Mouse (Mus musculus): ENCODE data around the gene BC051019. TPM values are rescaled to one million over a fixed set of nuclear protein-coding genes. Genes with fewer than 3 reads are reported as not detected.

BC051019 gene
- polyA plus RNA-seq (2012; rRNA removed), result 17.8 and 19.7 TPM in 2 replicates

DNA sequence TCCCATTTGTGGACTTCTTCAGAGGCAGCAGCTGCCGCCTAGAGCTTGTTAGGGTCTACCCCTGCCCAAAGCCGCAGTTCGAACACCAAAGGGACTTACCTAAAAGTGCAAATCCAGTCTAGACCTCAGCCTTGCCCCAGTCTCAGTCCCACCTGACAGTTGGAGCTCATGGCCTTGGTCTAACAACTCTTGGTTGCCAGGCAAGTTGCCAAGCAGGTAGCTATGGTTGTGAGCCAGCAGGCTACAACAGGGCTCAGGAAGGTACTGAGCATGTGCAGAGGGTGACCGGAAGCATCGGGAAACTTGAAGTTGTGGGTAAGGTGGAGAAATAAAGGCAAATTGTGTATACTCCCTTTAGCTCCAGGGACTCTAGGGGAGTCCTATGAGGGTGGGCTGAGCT, at the start of gene BC051019:
BC051019 (minus strand) TSS at position 154 of the 400 bp plus-strand sequence.
- 90% methylated on average over 5 of the region's 5 CpGs for WGBS
- H3K4me3 ChIP-seq (replicated peaks; ENCODE audit: extremely low read depth, low read depth, low read length), result peak within 1 kb of the TSS; percentile 28
- no peak for DNase-seq
- TF ChIP-seq CTCF (IDR thresholded peaks at IDR 0.05; ENCODE audit: insufficient read depth, low read length) (no peak), POLR2A (IDR thresholded peaks at IDR 0.05; ENCODE audit: borderline replicate concordance, extremely low read depth, low read depth, low read length) (0 out of 2 replicates have a peak, but pooled peaks have one; percentile 15)
- H3K4me1 ChIP-seq (ENCODE audit: control insufficient read depth, insufficient read depth, low read length), result no peaks in the 10 kb centered on the region

DNA sequence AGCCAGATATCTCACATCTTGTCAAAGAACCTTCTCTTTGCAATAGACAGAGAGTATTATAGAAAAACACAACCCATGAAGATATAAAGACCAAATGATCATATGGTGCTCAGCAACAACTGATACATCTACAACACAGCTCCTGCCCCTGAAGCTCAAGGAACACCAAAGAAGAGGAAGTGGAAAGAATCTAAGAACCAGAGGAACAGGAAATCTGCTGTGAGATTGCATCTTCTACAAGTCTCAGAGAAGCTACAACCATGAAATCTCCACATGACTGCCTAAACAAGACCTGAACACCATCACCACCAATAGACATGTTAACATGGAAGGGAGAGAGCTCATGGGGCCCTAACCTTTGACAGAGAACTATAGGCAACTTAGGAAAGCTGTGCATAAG, 48.6 kb upstream of the BC051019 start:
- TF ChIP-seq POLR2A (IDR thresholded peaks at IDR 0.05; ENCODE audit: borderline replicate concordance, extremely low read depth, low read depth, low read length) (no peak), CTCF (IDR thresholded peaks at IDR 0.05; ENCODE audit: insufficient read depth, low read length) (no peak)
- DNase-seq, result no peak
- H3K4me3 ChIP-seq (replicated peaks; ENCODE audit: extremely low read depth, low read depth, low read length), result no peak overlapping the region
- no peaks in the 10 kb centered on the region for H3K4me1 ChIP-seq (ENCODE audit: control insufficient read depth, insufficient read depth, low read length)

DNA sequence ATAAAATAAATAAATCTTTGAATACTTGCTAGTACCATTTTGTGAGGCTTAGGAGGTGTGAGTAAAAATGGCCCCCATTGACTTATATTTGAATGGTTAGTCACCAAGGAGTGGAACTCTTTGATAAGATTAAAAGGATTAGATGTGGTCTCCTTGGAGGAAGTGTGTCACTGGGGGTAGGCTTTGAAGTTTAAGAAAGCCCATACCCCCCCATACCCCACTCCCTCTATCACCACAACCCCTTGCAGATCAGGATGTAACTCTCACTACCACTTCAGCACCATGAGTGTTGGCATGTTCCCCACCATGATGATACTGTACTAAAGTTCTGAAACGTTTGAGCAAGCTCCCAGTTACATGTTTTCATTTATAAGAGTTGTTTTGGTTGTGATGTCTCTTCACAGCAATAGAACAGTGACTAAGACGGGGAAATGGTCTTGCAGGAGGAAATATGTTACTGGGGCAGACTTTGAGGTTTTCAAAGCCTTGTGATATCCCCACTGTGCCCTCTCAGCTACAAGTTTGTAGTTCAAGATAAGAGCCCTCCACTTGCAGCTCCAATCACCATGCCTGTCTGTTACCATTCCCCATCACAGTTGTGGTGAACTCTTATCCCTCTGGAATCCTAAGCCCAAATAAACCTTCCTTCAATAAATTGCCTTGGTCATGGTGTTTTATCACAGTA, 45.2 kb upstream of the BC051019 start:
- no peak overlapping the region for H3K4me3 ChIP-seq (replicated peaks; ENCODE audit: extremely low read depth, low read depth, low read length)
- DNase-seq, result no peak
- H3K4me1 ChIP-seq (ENCODE audit: control insufficient read depth, insufficient read depth, low read length), result no peaks in the 10 kb centered on the region
- no peak for TF ChIP-seq CTCF (IDR thresholded peaks at IDR 0.05; ENCODE audit: insufficient read depth, low read length)
- TF ChIP-seq POLR2A (IDR thresholded peaks at IDR 0.05; ENCODE audit: borderline replicate concordance, extremely low read depth, low read depth, low read length), result no peak
- 35% methylated on average over 2 of the region's 2 CpGs for WGBS

DNA sequence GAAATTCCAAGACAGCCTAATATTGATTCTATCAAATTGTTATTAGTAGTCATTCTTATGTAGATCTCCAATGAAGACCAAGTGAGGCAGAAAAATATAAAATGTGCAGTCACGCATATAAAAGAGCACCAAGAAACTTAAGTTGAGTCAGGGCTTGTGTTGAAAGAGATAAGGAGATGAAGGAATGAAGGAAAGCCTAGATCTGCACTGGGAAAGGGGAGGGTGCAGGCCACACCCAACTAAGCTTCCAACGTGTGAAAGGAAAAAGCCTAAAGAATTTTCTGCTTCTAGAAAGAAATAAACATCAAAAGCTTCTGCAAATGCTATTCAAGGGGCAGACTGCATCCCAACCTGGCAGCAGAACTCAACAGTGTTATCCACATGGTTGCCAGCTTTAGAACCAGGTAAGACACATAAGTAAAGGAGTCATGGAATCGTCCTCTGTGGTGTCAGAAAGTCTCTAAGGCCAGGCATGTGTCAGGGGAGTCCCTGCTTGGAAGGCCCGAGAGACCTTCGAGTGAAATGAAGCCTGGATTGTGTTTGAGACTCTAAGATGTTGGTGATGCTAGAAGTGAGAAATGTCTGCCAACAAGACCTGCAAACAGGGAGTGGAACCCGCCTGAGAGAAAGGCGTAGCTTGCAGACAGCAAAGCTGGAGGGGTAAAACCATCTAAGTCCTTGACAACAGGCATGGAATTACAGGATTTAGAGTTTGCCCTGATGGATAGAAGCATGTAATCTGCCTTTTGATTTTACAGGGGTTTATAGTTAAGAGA, 44.1 kb upstream of the BC051019 start:
- WGBS, result 81% methylated on average over 7 of the region's 7 CpGs
- no peaks in the 10 kb centered on the region for H3K4me1 ChIP-seq (ENCODE audit: control insufficient read depth, insufficient read depth, low read length)
- TF ChIP-seq CTCF (IDR thresholded peaks at IDR 0.05; ENCODE audit: insufficient read depth, low read length) (no peak), POLR2A (IDR thresholded peaks at IDR 0.05; ENCODE audit: borderline replicate concordance, extremely low read depth, low read depth, low read length) (no peak)

DNA sequence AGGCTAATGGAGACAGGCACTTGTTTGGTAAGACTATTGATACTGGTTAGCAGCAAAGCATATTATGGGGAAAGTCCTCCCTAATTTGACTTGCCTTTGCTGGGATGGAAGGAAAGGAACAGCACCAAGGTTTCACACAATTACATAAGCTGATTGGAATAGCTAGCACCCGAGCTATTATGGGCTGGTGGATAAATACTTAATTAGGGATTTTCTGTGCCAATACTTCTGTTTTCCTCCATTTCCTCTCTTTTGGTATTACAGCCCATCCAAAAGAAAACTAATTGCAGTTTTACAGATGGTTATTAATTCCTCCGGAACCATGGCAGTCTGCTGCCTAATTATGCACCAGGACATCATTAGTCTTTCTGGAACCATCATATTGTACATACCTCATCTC, 40.4 kb upstream of the BC051019 start:
- no peak for TF ChIP-seq POLR2A (IDR thresholded peaks at IDR 0.05; ENCODE audit: borderline replicate concordance, extremely low read depth, low read depth, low read length)
- TF ChIP-seq CTCF (IDR thresholded peaks at IDR 0.05; ENCODE audit: insufficient read depth, low read length), result no peak
- 83% methylated on average over 2 of the region's 2 CpGs for WGBS
- Histone ChIP-seq H3K4me3 (replicated peaks; ENCODE audit: extremely low read depth, low read depth, low read length) (no peak overlapping the region), H3K4me1 (ENCODE audit: control insufficient read depth, insufficient read depth, low read length) (no peaks in the 10 kb centered on the region)
- no peak for DNase-seq

More for the DNA sequence above, 44.1 kb upstream of the BC051019 start:
- no peak overlapping the region for H3K4me3 ChIP-seq (replicated peaks; ENCODE audit: extremely low read depth, low read depth, low read length)
- DNase-seq, result no peak

DNA sequence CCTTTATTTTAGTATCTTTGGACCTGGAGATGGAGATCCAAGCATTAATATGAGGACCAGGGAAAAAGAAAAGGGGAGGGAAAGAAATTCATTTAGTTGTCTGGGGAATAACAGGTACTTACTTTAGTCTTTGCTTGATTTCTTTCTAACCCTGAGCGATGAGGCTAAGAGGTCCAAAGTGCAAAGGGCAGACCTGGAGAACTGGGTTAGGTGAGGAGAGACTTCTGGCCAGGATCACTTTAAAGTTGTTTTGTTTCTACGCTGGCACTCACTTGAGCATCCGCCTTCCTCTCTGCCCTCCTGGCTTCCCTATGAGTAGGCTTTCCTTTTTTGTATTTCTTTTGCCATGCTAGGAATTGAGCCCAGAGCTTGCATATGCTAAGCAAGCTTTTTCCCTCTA, 32.6 kb upstream of the BC051019 start:
- Histone ChIP-seq H3K4me1 (ENCODE audit: control insufficient read depth, insufficient read depth, low read length) (peaks cover 2% of the 10 kb centered on the region; the same call in 1 of the 2 replicates), H3K4me3 (replicated peaks; ENCODE audit: extremely low read depth, low read depth, low read length) (no peak overlapping the region)
- TF ChIP-seq CTCF (IDR thresholded peaks at IDR 0.05; ENCODE audit: insufficient read depth, low read length) (no peak), POLR2A (IDR thresholded peaks at IDR 0.05; ENCODE audit: borderline replicate concordance, extremely low read depth, low read depth, low read length) (no peak)
- DNase-seq, result no peak
- WGBS, result 93% methylated on average over 3 of the region's 3 CpGs

DNA sequence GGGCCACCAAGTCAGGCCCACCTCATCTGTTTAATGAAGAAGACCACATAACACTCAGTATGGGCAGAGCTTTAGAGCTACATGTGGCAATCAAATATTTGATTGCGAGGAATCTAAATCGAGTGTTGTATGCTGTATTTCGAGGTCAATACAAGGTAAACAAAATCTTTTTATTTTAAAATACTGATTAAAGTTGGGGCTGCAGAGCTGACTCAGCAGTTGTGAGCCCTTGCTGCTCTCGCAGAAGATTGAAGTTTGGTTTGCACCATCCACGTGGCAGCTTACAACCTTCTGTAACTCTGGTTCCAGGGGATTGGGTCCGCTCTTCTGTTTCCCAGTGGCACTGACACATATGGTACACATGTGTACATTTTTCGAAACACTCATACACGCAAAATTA, 30.4 kb upstream of the BC051019 start:
- TF ChIP-seq CTCF (IDR thresholded peaks at IDR 0.05; ENCODE audit: insufficient read depth, low read length), result no peak
- no peak for TF ChIP-seq POLR2A (IDR thresholded peaks at IDR 0.05; ENCODE audit: borderline replicate concordance, extremely low read depth, low read depth, low read length)
- DNase-seq, result no peak
- 92% methylated on average over 8 of the region's 8 CpGs for WGBS
- Histone ChIP-seq H3K4me3 (replicated peaks; ENCODE audit: extremely low read depth, low read depth, low read length) (no peak overlapping the region), H3K4me1 (ENCODE audit: control insufficient read depth, insufficient read depth, low read length) (peaks cover 7% of the 10 kb centered on the region)

DNA sequence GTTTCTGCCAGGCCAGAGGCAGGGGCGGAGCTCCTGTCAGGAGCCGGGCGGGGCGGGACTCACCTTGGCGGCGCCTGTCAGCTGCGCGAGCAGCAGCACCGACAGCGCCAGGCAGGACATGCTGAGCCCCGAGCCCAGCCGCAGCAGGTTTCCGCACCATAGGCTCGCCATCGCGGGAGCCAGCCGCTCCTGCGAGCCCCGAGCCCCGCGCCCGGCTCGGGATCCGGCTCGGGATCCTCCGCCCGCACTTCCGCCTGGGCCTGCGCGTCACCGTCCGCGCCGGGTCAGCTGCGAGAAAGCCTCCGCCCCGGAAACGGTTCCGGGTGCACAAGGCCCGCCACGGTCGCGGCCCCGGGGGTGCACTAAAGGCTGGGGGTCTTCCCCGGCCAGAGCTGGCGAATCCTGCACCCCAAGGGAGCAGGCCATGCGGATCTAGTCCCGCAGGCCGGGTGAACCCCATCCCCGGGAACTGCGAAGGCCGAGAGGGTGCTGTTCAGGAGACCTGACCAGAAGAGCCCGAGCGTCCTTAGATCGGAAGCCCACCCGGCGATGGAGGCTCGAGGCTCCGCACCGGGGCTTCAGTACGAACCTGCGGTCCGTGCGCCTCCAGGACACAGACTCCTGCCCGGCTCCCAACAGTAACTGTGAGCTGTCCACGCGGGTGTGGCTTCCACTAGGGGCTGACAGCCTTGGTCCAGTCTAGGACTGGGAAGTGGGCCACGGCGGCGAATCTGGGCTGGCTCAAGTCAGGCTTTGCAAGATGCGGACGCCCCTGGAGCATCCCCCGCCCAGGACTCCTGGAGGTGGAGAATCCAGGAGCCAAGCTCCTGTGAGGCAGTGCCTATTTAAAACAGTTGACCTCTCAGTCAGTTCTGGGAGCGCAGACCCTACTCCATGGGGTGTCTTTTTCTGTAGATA, 28.6 kb upstream of the BC051019 start, which contains the start of gene Tmem9b:
Tmem9b (minus strand) TSS at position 868 of the 918 bp plus-strand sequence.
- peaks cover 7% of the 10 kb centered on the region for H3K4me1 ChIP-seq (ENCODE audit: control insufficient read depth, insufficient read depth, low read length)
- WGBS, result under 1% methylated on average over 74 of the region's 74 CpGs
- TF ChIP-seq POLR2A (IDR thresholded peaks at IDR 0.05; ENCODE audit: borderline replicate concordance, extremely low read depth, low read depth, low read length) (peak; percentile 62), CTCF (IDR thresholded peaks at IDR 0.05; ENCODE audit: insufficient read depth, low read length) (no peak)
- H3K4me3 ChIP-seq (replicated peaks; ENCODE audit: extremely low read depth, low read depth, low read length), result peak within 1 kb of the TSS; percentile 95
- peak; percentile 88 for DNase-seq

Measured in lung, adult 2 months (tissue).